8 mouse cellular contexts compared by ENCODE assay signal in genomic region chr10:22777939-22778338, GRCm38 (mm10). TPM values are rescaled to one million over a fixed set of nuclear protein-coding genes. Genes with fewer than 3 reads are reported as not detected.
DNase-seq lines count a peak whose midpoint lies in the region; ATAC-seq and TF ChIP-seq lines count a peak whose summit lies in the region.

No protein-coding gene starts in this region.

- H3K4me3 ChIP-seq in kidney, embryonic 15.5 days (replicated peaks) = no peak overlapping the region
- H3K4me3 ChIP-seq in ES-Bruce4 (ENCODE audit: low read depth, low read length) = no peak overlapping the region
- H3K4me3 ChIP-seq in neural tube, embryonic 11.5 days (ENCODE audit: low read depth, low read length) = no peak overlapping the region

- no peaks in the 10 kb centered on the region; the same call in 1 of the 2 replicates for H3K27me3 ChIP-seq in kidney, embryonic 15.5 days
- no peaks in the 10 kb centered on the region for H3K27me3 ChIP-seq in ES-Bruce4 (ENCODE audit: control insufficient read depth, insufficient read depth, low read length, poor library complexity, severe bottlenecking)
- no peaks in the 10 kb centered on the region for H3K27me3 ChIP-seq in neural tube, embryonic 11.5 days (ENCODE audit: control insufficient read depth, insufficient read depth, low read length)

- no peaks in the 10 kb centered on the region for H3K36me3 ChIP-seq in kidney, embryonic 15.5 days
- H3K36me3 ChIP-seq in ES-Bruce4 (ENCODE audit: control insufficient read depth, insufficient read depth, low read length, poor library complexity, severe bottlenecking) = no peaks in the 10 kb centered on the region
- H3K36me3 ChIP-seq in neural tube, embryonic 11.5 days (ENCODE audit: control insufficient read depth, insufficient read depth, low read length) = no peaks in the 10 kb centered on the region

- no peak for TF ChIP-seq EP300 in ES-Bruce4 (IDR thresholded peaks at IDR 0.05; ENCODE audit: insufficient read depth, low read depth, low read length)

- peak; percentile 13 for DNase-seq in kidney, adult 18-20 months
- peak; percentile 24 for DNase-seq in adipocyte (ENCODE audit: low spot score)
- DNase-seq in kidney, adult 8-10 months = peak; percentile 7 to 16
- DNase-seq in neural tube, embryonic 11.5 days (ENCODE audit: low spot score) = peak; percentile 53
- DNase-seq in spleen, adult 12 weeks (ENCODE audit: low spot score) = no peak
- no peak for DNase-seq in natural killer cell, adult 2 months (ENCODE audit: low spot score in 2 of 2)

- H3K27ac ChIP-seq in kidney, embryonic 15.5 days = no peak overlapping the region
- no peak overlapping the region for H3K27ac ChIP-seq in ES-Bruce4 (ENCODE audit: insufficient read depth, low read length)
- no peak overlapping the region for H3K27ac ChIP-seq in neural tube, embryonic 11.5 days (ENCODE audit: low read depth, low read length)

- TF ChIP-seq POLR2A in ES-Bruce4 (IDR thresholded peaks at IDR 0.05; ENCODE audit: insufficient read depth, low read length) = no peak

- H3K9me3 ChIP-seq in kidney, embryonic 15.5 days (replicated peaks) = no peaks in the 10 kb centered on the region
- H3K9me3 ChIP-seq in ES-Bruce4 (replicated peaks; ENCODE audit: control insufficient read depth, insufficient read depth, low read length, poor library complexity, severe bottlenecking) = no peaks in the 10 kb centered on the region
- no peaks in the 10 kb centered on the region for H3K9me3 ChIP-seq in neural tube, embryonic 11.5 days (ENCODE audit: control insufficient read depth, low read length)

- WGBS in kidney, embryonic 15.5 days = 6% methylated on average over 5 of the region's 5 CpGs
- 22% methylated on average over 5 of the region's 5 CpGs for WGBS in neural tube, embryonic 11.5 days

- no peak overlapping the region for H3K4me2 ChIP-seq in kidney, embryonic 15.5 days
- no peak overlapping the region for H3K4me2 ChIP-seq in neural tube, embryonic 11.5 days (ENCODE audit: low read depth)

- H3K9ac ChIP-seq in kidney, embryonic 15.5 days = no peak overlapping the region
- H3K9ac ChIP-seq in ES-Bruce4 (ENCODE audit: low read depth, poor library complexity, severe bottlenecking) = no peak overlapping the region
- no peak overlapping the region for H3K9ac ChIP-seq in neural tube, embryonic 11.5 days (ENCODE audit: low read length)

- no peak for ATAC-seq in kidney, embryonic 15.5 days (replicated peaks; ENCODE audit: low FRiP score)
- no peak for ATAC-seq in neural tube, embryonic 11.5 days (ENCODE audit: insufficient read depth, low FRiP score, low TSS enrichment)

- TF ChIP-seq CTCF in ES-Bruce4 (IDR thresholded peaks at IDR 0.05; ENCODE audit: low read depth, low read length) = peak; percentile 62

- peaks cover 4% of the 10 kb centered on the region; the same call in 1 of the 2 replicates for H3K4me1 ChIP-seq in kidney, embryonic 15.5 days
- no peaks in the 10 kb centered on the region for H3K4me1 ChIP-seq in ES-Bruce4 (ENCODE audit: control insufficient read depth, insufficient read depth, low read length)
- H3K4me1 ChIP-seq in neural tube, embryonic 11.5 days (ENCODE audit: control insufficient read depth, insufficient read depth, low read length) = no peaks in the 10 kb centered on the region

RNA-seq across cellular contexts. Expression of gene Tcf21, which starts 42.0 kb away (rescaled TPM):
- polyA plus RNA-seq in kidney, embryonic 15.5 days (2015; fragmentation: Nextera tagmentation; extraction: Ambion mirVana) = 325 and 329 TPM in 2 replicates
- polyA plus RNA-seq in ES-Bruce4 (2011; ENCODE audit: insufficient read depth, insufficient read length, low read depth, missing spikeins) = not detected in 2 replicates
- 0.40 and 0.69 TPM in 2 replicates for polyA plus RNA-seq in neural tube, embryonic 11.5 days (2014; fragmentation: Nextera tagmentation; extraction: Ambion mirVana)

RNA-seq across cellular contexts. Expression of gene Tbpl1, which starts 46.2 kb away (rescaled TPM):
- 74.5 and 75.7 TPM in 2 replicates for polyA plus RNA-seq in kidney, embryonic 15.5 days (2015; fragmentation: Nextera tagmentation; extraction: Ambion mirVana)
- 42.9 and 46.1 TPM in 2 replicates for polyA plus RNA-seq in ES-Bruce4 (2011; ENCODE audit: insufficient read depth, insufficient read length, low read depth, missing spikeins)
- polyA plus RNA-seq in neural tube, embryonic 11.5 days (2014; fragmentation: Nextera tagmentation; extraction: Ambion mirVana) = 108 and 115 TPM in 2 replicates

Comparison
In these comparisons a context has a peak if more than half of its experiments do, and no peak if none do; other contexts are left out.
1. DNase-seq: peak in kidney, adult 18-20 months (single experiment), adipocyte (single experiment), kidney, adult 8-10 months (2 of 2) and neural tube, embryonic 11.5 days (single experiment); none in spleen, adult 12 weeks (single experiment) and natural killer cell, adult 2 months (0 of 2).
2. RNA of gene Tcf21, which starts 42.0 kb away (polyA plus RNA-seq): 325 to 329 TPM in kidney, embryonic 15.5 days; 0.40 to 0.69 TPM in neural tube, embryonic 11.5 days and not detected in ES-Bruce4; every median in the first group is over 100 times any median in the second.